Mouse (Mus musculus) E14TG2a.4 (cell line): ENCODE measurements around the gene Rapgef5.

ENCODE experiments used
- CTCF ChIP-seq: conservative IDR thresholded peaks from 2 replicates; pipeline ENCODE4 v1.5.1; 2014; ENCODE audit warnings: low read length
- NANOG ChIP-seq: IDR thresholded peaks from 2 replicates; pipeline ENCODE4 v1.6.1; 2014; ENCODE audit warnings: borderline replicate concordance, low read length, mixed read lengths
- POU5F1 ChIP-seq: IDR thresholded peaks from 2 replicates; pipeline ENCODE4 v1.6.1; 2014; ENCODE audit warnings: low read length, borderline replicate concordance

DNA sequence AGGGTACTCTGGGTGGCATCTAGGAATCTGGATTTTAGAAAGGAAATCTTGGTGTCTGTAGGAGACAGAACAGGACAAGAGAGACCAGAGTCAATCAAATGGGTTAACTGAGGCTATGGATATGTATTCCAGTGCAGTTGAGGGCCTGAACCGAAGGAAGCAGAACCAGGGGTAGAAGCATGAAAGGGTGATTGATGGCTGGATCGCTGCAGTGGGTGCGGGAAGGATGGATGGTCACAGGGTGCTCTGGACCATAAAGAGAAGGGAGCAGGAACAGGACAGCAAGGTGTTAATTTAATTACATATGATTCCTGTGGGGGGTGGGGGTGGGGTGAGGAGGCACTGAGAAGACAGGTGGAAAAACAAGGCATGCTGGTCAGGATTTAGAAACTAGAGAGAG is 76.3 kb downstream of the Rapgef5 start:
- TF ChIP-seq CTCF (no peak), NANOG (no peak), POU5F1 (no peak)
